Mouse (Mus musculus) heart, embryonic 14.5 days (tissue): ENCODE data around the gene Icam2. TPM values are rescaled to one million over a fixed set of nuclear protein-coding genes. Genes with fewer than 3 reads are reported as not detected.

Experiments used
- ATAC-seq: fragments of 200-750 bp; cut with Nextera tagmentation; 2 replicates; pipeline ENCODE4 v1.8.0; 2017; ENCODE audit warnings: low read depth, moderate TSS enrichment; ENCODE audit not compliant: insufficient number of reproducible peaks, insufficient read depth, low FRiP score
- H3K27ac ChIP-seq, 2 experiments: fragments of 200-500 bp in 1 of 2; fragments of 300-500 bp in 1 of 2; sonication (generic) in 1 of 2; replicated peaks in 1 of 2; 2 replicates each; pipeline ENCODE4 v1.5.1; 2012 to 2014; ENCODE audit warnings: low read depth in 2 of 2, low read length in 2 of 2, control low read depth in 1 of 2, mild to moderate bottlenecking in 1 of 2, mixed read lengths in 1 of 2; ENCODE audit not compliant: control insufficient read depth in 1 of 2, insufficient read depth in 1 of 2
- H3K27me3 ChIP-seq: fragments of 300-500 bp; sonication (generic); 2 replicates; pipeline ENCODE4 v1.6.1; 2014; ENCODE audit warnings: mild to moderate bottlenecking, low read length, control low read depth; ENCODE audit not compliant: control insufficient read depth, insufficient read depth
- H3K36me3 ChIP-seq: fragments of 300-500 bp; sonication (generic); 2 replicates; pipeline ENCODE4 v1.6.1; 2014; ENCODE audit warnings: mild to moderate bottlenecking, control low read depth, low read length, mixed read lengths; ENCODE audit not compliant: control insufficient read depth, insufficient read depth
- H3K4me1 ChIP-seq, 2 experiments: fragments of 200-500 bp in 1 of 2; fragments of 300-500 bp in 1 of 2; sonication (generic) in 1 of 2; 2 replicates each; pipeline ENCODE4 v1.6.1; 2012 to 2014; ENCODE audit warnings: low read length in 2 of 2, control low read depth in 1 of 2, mixed read lengths in 1 of 2; ENCODE audit not compliant: control insufficient read depth in 2 of 2, insufficient read depth in 2 of 2
- H3K4me2 ChIP-seq: fragments of 300-500 bp; sonication (generic); 2 replicates; pipeline ENCODE4 v1.6.1; 2014; ENCODE audit warnings: mild to moderate bottlenecking, low read length
- H3K4me3 ChIP-seq, 2 experiments: fragments of 200-500 bp in 1 of 2; fragments of 300-500 bp in 1 of 2; sonication (generic) in 1 of 2; 2 replicates each; pipeline ENCODE4 v1.5.1; 2012 to 2014; ENCODE audit warnings: low read length in 2 of 2, mild to moderate bottlenecking in 2 of 2, control low read depth in 1 of 2, low read depth in 1 of 2, moderate library complexity in 1 of 2; ENCODE audit not compliant: control insufficient read depth in 1 of 2, insufficient read depth in 1 of 2
- H3K9ac ChIP-seq: fragments of 300-500 bp; sonication (generic); 2 replicates; pipeline ENCODE4 v1.6.1; 2014; ENCODE audit warnings: mild to moderate bottlenecking, low read length
- H3K9me3 ChIP-seq: fragments of 300-500 bp; sonication (generic); 2 replicates; pipeline ENCODE4 v1.6.1; 2016; ENCODE audit warnings: low read length, control low read depth; ENCODE audit not compliant: control insufficient read depth
- WGBS: fragments of 180-500 bp; shearing (Covaris S2); extraction: QIAGEN DNeasy Blood & Tissue Kit; methylation state at CpG from one replicate; pipeline ENCODE4 v1.1.7; 2014; 5-methylcytosine and 5-hydroxymethylcytosine counted together
- polyA plus RNA-seq: library from polyadenylated mRNA; unstranded; fragments of >200 nt; fragmentation: Nextera tagmentation; extraction: Ambion mirVana; gene quantifications from 2 replicates; pipeline ENCODE4 v1.2.1, GENCODE M21; 2014

Gene Icam2
- polyA plus RNA-seq, 1 experiment from 2014 or later: 105 TPM

DNA sequence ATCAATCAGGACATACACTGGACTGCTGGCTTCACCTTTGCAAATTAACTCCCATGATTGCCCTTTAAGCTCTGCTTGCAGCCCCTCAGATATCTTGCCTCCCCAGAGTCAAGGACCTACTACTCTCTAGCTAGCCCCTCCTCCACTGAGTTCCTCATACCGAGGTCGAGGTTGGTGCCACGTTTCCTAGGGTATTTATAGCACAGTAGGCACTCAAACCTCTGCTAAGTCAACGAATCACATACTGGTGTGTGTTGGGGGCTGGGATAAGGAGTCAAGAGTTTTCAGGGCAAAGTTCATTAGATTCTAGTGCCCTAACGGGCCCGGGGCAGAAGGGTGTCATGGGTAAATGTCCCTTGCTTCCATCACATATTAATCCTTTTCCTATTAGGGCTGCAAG lies 58.7 kb downstream of the Icam2 start:
- Histone ChIP-seq H3K4me2 (peak overlapping the region; percentile 39), H3K27ac (peak overlapping the region; percentile 70 to 82), H3K9ac (peak overlapping the region; percentile 44; the same call in 1 of the 2 replicates), H3K27me3 (no peaks in the 10 kb centered on the region), H3K36me3 (no peaks in the 10 kb centered on the region), H3K4me1 (peaks cover 28 to 33% of the 10 kb centered on the region in 2 experiments), H3K4me3 (no peak overlapping the region), H3K9me3 (no peaks in the 10 kb centered on the region)
- peak; percentile 49 for ATAC-seq
- WGBS: 16% methylated on average over 6 of the region's 6 CpGs

DNA sequence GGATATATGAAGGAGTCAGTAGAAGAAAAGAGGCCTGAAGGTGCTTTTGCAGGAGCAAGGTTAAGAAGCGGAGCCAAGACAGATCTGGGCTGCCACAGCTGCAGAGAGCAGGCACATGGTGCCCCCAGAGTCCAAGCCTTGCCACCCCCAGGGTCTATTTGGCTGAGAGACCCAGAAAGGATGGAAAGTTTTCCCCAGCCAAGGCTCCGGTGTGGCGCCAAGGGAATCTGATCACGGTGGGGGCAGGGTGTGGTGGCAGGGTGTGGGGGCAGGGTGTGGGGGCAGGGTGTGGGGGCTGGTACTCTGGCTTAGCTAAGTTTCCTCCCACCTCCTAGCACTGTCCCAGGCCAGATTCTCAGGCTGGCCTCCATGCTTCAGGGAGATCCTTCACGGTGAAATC lies 59.4 kb downstream of the Icam2 start:
- H3K9me3 ChIP-seq: no peaks in the 10 kb centered on the region
- 0 out of 4 replicates have a peak overlapping the region, but pooled peaks of 1 of the 2 experiments have one; percentile 38 for H3K27ac ChIP-seq
- WGBS: 29% methylated on average over 5 of the region's 5 CpGs
- no peak overlapping the region for H3K4me3 ChIP-seq
- H3K27me3 ChIP-seq: no peaks in the 10 kb centered on the region
- no peak for ATAC-seq
- no peak overlapping the region for H3K4me2 ChIP-seq
- H3K9ac ChIP-seq: no peak overlapping the region; the same call in 1 of the 2 replicates
- no peaks in the 10 kb centered on the region for H3K36me3 ChIP-seq
- peaks cover 26 to 30% of the 10 kb centered on the region in 2 experiments for H3K4me1 ChIP-seq

Other genes with a start within 250 kb of the Icam2 start
- not detected in 2 replicates for gene Gm10840, start 227.2 kb downstream of the Icam2 start, polyA plus RNA-seq
- 80.2 and 84.6 TPM in 2 replicates for gene Limd2, start 227.2 kb downstream of the Icam2 start, polyA plus RNA-seq
- gene Strada, start 185.9 kb downstream of the Icam2 start, polyA plus RNA-seq: 19.4 and 21.8 TPM in 2 replicates
- gene Ccdc47, start 171.7 kb downstream of the Icam2 start, polyA plus RNA-seq: 69.8 and 75.9 TPM in 2 replicates
- 43.0 and 44.9 TPM in 2 replicates for gene Ddx42, start 171.1 kb downstream of the Icam2 start, polyA plus RNA-seq
- 31.7 and 34.1 TPM in 2 replicates for gene Ftsj3, start 132.0 kb downstream of the Icam2 start, polyA plus RNA-seq
- gene Psmc5, start 131.9 kb downstream of the Icam2 start, polyA plus RNA-seq: 200 and 207 TPM in 2 replicates
- gene Smarcd2, start 115.1 kb downstream of the Icam2 start, polyA plus RNA-seq: 18.1 and 22.9 TPM in 2 replicates
- gene Tcam1, start 111.4 kb downstream of the Icam2 start, polyA plus RNA-seq: 0.05 and 0.07 TPM in 2 replicates
- gene Gh, start 86.2 kb downstream of the Icam2 start, polyA plus RNA-seq: not detected in 2 replicates
- gene Cd79b, start 73.3 kb downstream of the Icam2 start, polyA plus RNA-seq: 0.95 and 1.4 TPM in 2 replicates
- gene Scn4a, start 34.8 kb downstream of the Icam2 start, polyA plus RNA-seq: 0.07 and 0.42 TPM in 2 replicates
- 0.35 TPM in 1 of 2 replicates, not detected in the other for gene Prr29, start 22.6 kb downstream of the Icam2 start, polyA plus RNA-seq
- gene Ern1, start 99.8 kb upstream of the Icam2 start, polyA plus RNA-seq: 4.8 and 6.8 TPM in 2 replicates
- gene Tex2, start 225.3 kb upstream of the Icam2 start, polyA plus RNA-seq: 13.5 and 14.4 TPM in 2 replicates